Mouse (Mus musculus): ENCODE data around the gene Mapk11.

DNA sequence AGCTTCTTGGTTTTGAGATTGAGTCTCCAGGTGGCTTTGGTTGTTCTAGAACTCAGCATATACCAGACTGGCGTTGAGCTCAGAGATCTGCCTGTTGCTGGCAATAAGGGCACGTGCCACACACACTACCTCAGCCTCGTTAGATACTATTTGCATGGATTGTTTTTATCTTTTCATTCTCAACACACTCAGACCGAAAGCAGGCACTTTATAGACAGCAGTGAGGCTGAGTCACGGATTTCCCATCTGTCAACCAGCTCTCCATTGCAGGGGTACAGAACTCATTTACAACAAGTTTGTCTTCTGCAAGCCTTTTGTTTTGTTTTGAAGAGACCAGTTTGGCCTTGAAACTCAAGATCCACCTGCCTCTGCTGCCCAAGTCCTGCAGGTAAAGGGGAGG, 52.0 kb downstream of the Mapk11 start:
- TF ChIP-seq CTCF (IDR thresholded peaks at IDR 0.05; ENCODE audit: extremely low read depth, insufficient read length, insufficient replicate concordance, low read depth, low read length) (no peak), POLR2A (IDR thresholded peaks at IDR 0.05; ENCODE audit: low read depth, low read length) (no peak)

Measured in small intestine, adult 2 months (tissue).